Mouse (Mus musculus): ENCODE data around the gene Cyth4. TPM values are rescaled to one million over a fixed set of nuclear protein-coding genes. Genes with fewer than 3 reads are reported as not detected.

The Cyth4 gene
- 99.9 TPM for total RNA-seq (2023)

DNA sequence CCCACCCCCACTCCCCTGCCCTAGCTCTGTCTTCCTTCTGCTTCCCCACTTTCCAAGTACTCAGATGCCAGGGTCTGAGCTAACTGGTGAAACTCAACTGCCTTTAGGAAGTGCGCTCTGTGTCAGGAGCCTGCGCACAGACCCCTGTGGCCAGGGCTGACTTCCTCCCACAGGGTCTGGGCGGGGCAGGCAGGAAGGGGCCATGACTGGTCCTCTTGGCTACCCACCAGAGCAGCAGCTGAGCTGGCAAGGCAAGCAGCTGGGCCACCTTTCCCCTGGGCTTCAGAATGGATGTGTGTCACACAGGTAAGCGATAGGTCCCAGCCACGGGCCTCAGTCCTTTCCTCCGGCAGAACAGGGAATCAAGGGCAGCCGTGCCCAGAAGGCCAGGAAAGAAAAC is at the start of gene Cyth4:
Gene Cyth4, plus strand, starts transcription at position 134 of the 400 bp plus-strand sequence.

GRCm38 (mm10) chr15:78572658-78573397 is 24.0 kb upstream of the Cyth4 start, which contains the start of gene Rac2:
Gene Rac2 (minus strand): TSS chr15:78572783.

Other genes starting within 250 kb of the Cyth4 start
- gene Tex33, start 201.1 kb upstream of the Cyth4 start, total RNA-seq (2023): not detected
- gene Tst, start 191.1 kb upstream of the Cyth4 start, total RNA-seq (2023): 0.67 TPM
- gene Mpst, start 190.6 kb upstream of the Cyth4 start, total RNA-seq (2023): 19.9 TPM
- gene Kctd17, start 168.5 kb upstream of the Cyth4 start, total RNA-seq (2023): 3.8 TPM
- gene Tmprss6, start 128.4 kb upstream of the Cyth4 start, total RNA-seq (2023): not detected
- 35.8 TPM for gene Il2rb, start 101.8 kb upstream of the Cyth4 start, total RNA-seq (2023)
- 0.64 TPM for gene C1qtnf6, start 65.6 kb upstream of the Cyth4 start, total RNA-seq (2023)
- gene Sstr3, start 52.4 kb upstream of the Cyth4 start, total RNA-seq (2023): not detected
- 751 TPM for gene Rac2, start 24.3 kb upstream of the Cyth4 start, total RNA-seq (2023)
- gene Elfn2, start 121.7 kb downstream of the Cyth4 start, total RNA-seq (2023): 0.79 TPM
- gene Mfng, start 176.4 kb downstream of the Cyth4 start, total RNA-seq (2023): 103 TPM
- gene Card10, start 206.0 kb downstream of the Cyth4 start, total RNA-seq (2023): 0.41 TPM
- not detected for gene Cdc42ep1, start 245.6 kb downstream of the Cyth4 start, total RNA-seq (2023)

Measured in CD4-positive naive resting alpha-beta T cell, adult 76 days (primary cell).